Mouse (Mus musculus) liver, adult 2 months (tissue): Measurements from ENCODE around the gene Unc13d. TPM values are rescaled to one million over a fixed set of nuclear protein-coding genes. Genes with fewer than 3 reads are reported as not detected.

Source experiments
- DNase-seq: peaks from one replicate; pipeline ENCODE4 v3.0.0-alpha.2; 2011; ENCODE audit warnings: low read depth, low spot score; ENCODE audit errors: extremely low read depth
- H3K27ac ChIP-seq: fragments of 200-500 bp; replicated peaks from 2 replicates; pipeline ENCODE4 v1.5.1; 2012; ENCODE audit warnings: low read depth, mild to moderate bottlenecking, control low read depth, inconsistent platforms, low read length; ENCODE audit not compliant: insufficient read depth
- H3K27me3 ChIP-seq: fragments of 200-500 bp; 2 replicates; pipeline ENCODE4 v1.6.1; 2012; ENCODE audit warnings: mild to moderate bottlenecking, moderate library complexity, low read length, inconsistent platforms; ENCODE audit not compliant: control insufficient read depth, insufficient read depth
- H3K36me3 ChIP-seq: fragments of 200-500 bp; 2 replicates; pipeline ENCODE4 v1.6.1; 2012; ENCODE audit warnings: low read length, inconsistent platforms; ENCODE audit not compliant: control insufficient read depth, insufficient read depth
- H3K4me1 ChIP-seq: fragments of 200-500 bp; 2 replicates; pipeline ENCODE4 v1.6.1; 2011; ENCODE audit warnings: low read length; ENCODE audit not compliant: control insufficient read depth, insufficient read depth
- H3K4me3 ChIP-seq: fragments of 200-500 bp; 2 replicates; pipeline ENCODE4 v1.5.1; 2011; ENCODE audit warnings: low read depth, mild to moderate bottlenecking, control low read depth, low read length, moderate library complexity; ENCODE audit not compliant: insufficient read depth
- H3K79me2 ChIP-seq: fragments of 200-500 bp; 2 replicates; pipeline ENCODE4 v1.6.1; 2012; ENCODE audit warnings: inconsistent platforms, mild to moderate bottlenecking, low read length, moderate library complexity; ENCODE audit not compliant: control insufficient read depth, insufficient read depth
- H3K9ac ChIP-seq: fragments of 200-500 bp; 2 replicates; pipeline ENCODE4 v1.6.1; 2012; ENCODE audit warnings: low read depth, mild to moderate bottlenecking, control low read depth, inconsistent platforms, low read length
- CTCF ChIP-seq: fragments of 200-500 bp; IDR thresholded peaks from 2 replicates; pipeline ENCODE4 v1.5.1; 2011; ENCODE audit warnings: low read depth, low read length, control low read depth
- POLR2A ChIP-seq: fragments of 200-500 bp; IDR thresholded peaks from 2 replicates; pipeline ENCODE4 v1.6.1; 2011; ENCODE audit warnings: low read length, control low read depth; ENCODE audit not compliant: insufficient read depth; ENCODE audit errors: extremely low read depth
- WGBS: fragments of 180-500 bp; shearing (Covaris S2); methylation state at CpG from one replicate; pipeline ENCODE4 v1.1.7; 2018; 5-methylcytosine and 5-hydroxymethylcytosine counted together
- polyA plus RNA-seq: library from polyadenylated mRNA; depleted of rRNA; stranded (reverse); fragments of >200 nt; gene quantifications from 2 replicates; pipeline ENCODE4 v1.2.3, GENCODE M21; 2012
- total RNA-seq: library from RNA; depleted of rRNA; stranded (reverse); fragments of >200 nt; gene quantifications from 2 replicates; pipeline ENCODE4 v1.2.3, GENCODE M21; 2014

Gene Unc13d
- total and polyA plus RNA-seq, 2 experiments = 0.37 to 1.4 TPM

GRCm38 (mm10) chr11:116057237-116057881, 20.4 kb downstream of the Unc13d start:
- no peak for TF ChIP-seq POLR2A
- no peak for TF ChIP-seq CTCF
- Histone ChIP-seq H3K4me1 (no peaks in the 10 kb centered on the region), H3K36me3 (peaks cover 12% of the 10 kb centered on the region; the same call in 1 of the 2 replicates), H3K9ac (no peak overlapping the region), H3K79me2 (no peaks in the 10 kb centered on the region), H3K27me3 (no peaks in the 10 kb centered on the region), H3K27ac (no peak overlapping the region), H3K4me3 (no peak overlapping the region)
- DNase-seq = no peak
- WGBS = 46% methylated on average over 4 of the region's 4 CpGs

- H3K4me1 ChIP-seq = no peaks in the 10 kb centered on the region
- DNase-seq = no peak
- H3K79me2 ChIP-seq = no peaks in the 10 kb centered on the region
- H3K4me3 ChIP-seq = no peak overlapping the region
- H3K27ac ChIP-seq = no peak overlapping the region
- no peaks in the 10 kb centered on the region for H3K27me3 ChIP-seq
- TF ChIP-seq POLR2A (no peak), CTCF (no peak)
- WGBS = 98% methylated on average over 11 of the region's 11 CpGs
- H3K36me3 ChIP-seq = peaks cover 16% of the 10 kb centered on the region; the same call in 1 of the 2 replicates
- no peak overlapping the region for H3K9ac ChIP-seq
Measured at GRCm38 (mm10) chr11:116055873-116056272, 21.9 kb downstream of the Unc13d start.

- H3K4me1 ChIP-seq = no peaks in the 10 kb centered on the region
- H3K27ac ChIP-seq = no peak overlapping the region
- no peaks in the 10 kb centered on the region for H3K79me2 ChIP-seq
- no peak for DNase-seq
- 91% methylated on average over 9 of the region's 9 CpGs for WGBS
- H3K4me3 ChIP-seq = no peak overlapping the region
- H3K9ac ChIP-seq = no peak overlapping the region
- peaks cover 14% of the 10 kb centered on the region; the same call in 1 of the 2 replicates for H3K36me3 ChIP-seq
- no peak for TF ChIP-seq POLR2A
- no peak for TF ChIP-seq CTCF
- no peaks in the 10 kb centered on the region for H3K27me3 ChIP-seq
Measured at GRCm38 (mm10) chr11:116053510-116054229, 24.1 kb downstream of the Unc13d start.

GRCm38 (mm10) chr11:116050196-116050595, 27.6 kb downstream of the Unc13d start:
- no peak for DNase-seq
- no peak overlapping the region for H3K27ac ChIP-seq
- WGBS = 95% methylated on average over 4 of the region's 4 CpGs
- no peaks in the 10 kb centered on the region for H3K4me1 ChIP-seq
- H3K9ac ChIP-seq = no peak overlapping the region
- no peak for TF ChIP-seq CTCF
- TF ChIP-seq POLR2A = no peak
- H3K36me3 ChIP-seq = peaks cover 17% of the 10 kb centered on the region; the same call in 1 of the 2 replicates
- H3K79me2 ChIP-seq = no peaks in the 10 kb centered on the region
- no peaks in the 10 kb centered on the region for H3K27me3 ChIP-seq
- no peak overlapping the region for H3K4me3 ChIP-seq

- 95% methylated on average over 2 of the region's 2 CpGs for WGBS
- no peak for DNase-seq
- peaks cover 15% of the 10 kb centered on the region; the same call in 1 of the 2 replicates for H3K36me3 ChIP-seq
Measured at GRCm38 (mm10) chr11:116049610-116050009, 28.2 kb downstream of the Unc13d start.

More at GRCm38 (mm10) chr11:116049610-116050009, 28.2 kb downstream of the Unc13d start:
- H3K27me3 ChIP-seq = no peaks in the 10 kb centered on the region
- TF ChIP-seq CTCF (no peak), POLR2A (no peak)
- no peak overlapping the region for H3K4me3 ChIP-seq
- H3K27ac ChIP-seq = no peak overlapping the region
- H3K79me2 ChIP-seq = no peaks in the 10 kb centered on the region
- no peaks in the 10 kb centered on the region for H3K4me1 ChIP-seq
- H3K9ac ChIP-seq = no peak overlapping the region
